Mouse (Mus musculus) midbrain, postnatal 0 days (tissue): ENCODE measurements around the gene Ccdc32. TPM values are rescaled to one million over a fixed set of nuclear protein-coding genes. Genes with fewer than 3 reads are reported as not detected.

Experiments
- ATAC-seq: fragments of 200-750 bp; cut with Nextera tagmentation; 2 replicates; pipeline ENCODE4 v1.8.0; 2017; ENCODE audit warnings: moderate number of reproducible peaks, mild to moderate bottlenecking, moderate TSS enrichment, moderate library complexity; ENCODE audit not compliant: low FRiP score
- DNase-seq: peaks from one replicate; pipeline ENCODE4 v3.0.0-alpha.2; 2015; ENCODE audit warnings: low spot score
- H3K27ac ChIP-seq: fragments of 300-500 bp; sonication (generic); 2 replicates; pipeline ENCODE4 v1.5.1; 2014; ENCODE audit warnings: low read depth, mild to moderate bottlenecking, low read length, mixed read lengths
- H3K27me3 ChIP-seq: fragments of 300-500 bp; sonication (generic); 2 replicates; pipeline ENCODE4 v1.6.1; 2014; ENCODE audit warnings: low read length, control low read depth, mixed read lengths; ENCODE audit not compliant: insufficient read depth
- H3K36me3 ChIP-seq: fragments of 300-500 bp; sonication (generic); 2 replicates; pipeline ENCODE4 v1.6.1; 2014; ENCODE audit warnings: low read length, control low read depth, mixed read lengths; ENCODE audit not compliant: insufficient read depth
- H3K4me1 ChIP-seq: fragments of 300-500 bp; sonication (generic); 2 replicates; pipeline ENCODE4 v1.6.1; 2014; ENCODE audit warnings: mild to moderate bottlenecking, control low read depth, antibody characterized with exemption, low read length, mixed read lengths; ENCODE audit not compliant: insufficient read depth
- H3K4me2 ChIP-seq: fragments of 300-500 bp; sonication (generic); 2 replicates; pipeline ENCODE4 v1.6.1; 2014; ENCODE audit warnings: low read depth, mild to moderate bottlenecking, low read length, mixed read lengths; ENCODE audit not compliant: poor library complexity, severe bottlenecking
- H3K4me3 ChIP-seq: fragments of 300-500 bp; sonication (generic); 2 replicates; pipeline ENCODE4 v1.5.1; 2014; ENCODE audit warnings: low read depth, mild to moderate bottlenecking, low read length, moderate library complexity
- H3K9ac ChIP-seq: fragments of 300-500 bp; sonication (generic); replicated peaks from 2 replicates; pipeline ENCODE4 v1.6.1; 2014; ENCODE audit warnings: mild to moderate bottlenecking, low read length, moderate library complexity, mixed read lengths; ENCODE audit not compliant: poor library complexity, severe bottlenecking
- H3K9me3 ChIP-seq: fragments of 300-500 bp; sonication (generic); 2 replicates; pipeline ENCODE4 v1.6.1; 2016; ENCODE audit warnings: low read length, control low read depth
- CTCF ChIP-seq: IDR thresholded peaks from 2 replicates; pipeline ENCODE4 v1.5.1; 2016; ENCODE audit warnings: antibody characterized with exemption, mild to moderate bottlenecking
- WGBS: fragments of 180-500 bp; shearing (Covaris S2); extraction: QIAGEN DNeasy Blood & Tissue Kit; methylation state at CpG from one replicate; pipeline ENCODE4 v1.1.7; 2014; 5-methylcytosine and 5-hydroxymethylcytosine counted together
- polyA plus RNA-seq: library from polyadenylated mRNA; unstranded; fragments of >200 nt; fragmentation: Nextera tagmentation; extraction: Ambion mirVana; gene quantifications from 2 replicates; pipeline ENCODE4 v1.2.1, GENCODE M21; 2015
- total RNA-seq: library from RNA; depleted of rRNA; stranded (reverse); fragments of >200 nt; gene quantifications from 2 replicates; pipeline ENCODE4 v1.2.3, GENCODE M21; 2014

Gene Ccdc32
- total and polyA plus RNA-seq, 2 experiments from 2014 or later = 26.5 to 49.4 TPM

GRCm38 (mm10) chr2:119032191-119032590 is 3.0 kb upstream of the Ccdc32 start:
- Histone ChIP-seq H3K4me3 (no peak overlapping the region), H3K4me1 (peaks cover 10% of the 10 kb centered on the region; the same call in 1 of the 2 replicates), H3K4me2 (no peak overlapping the region), H3K27ac (no peak overlapping the region), H3K9me3 (no peaks in the 10 kb centered on the region), H3K9ac (no peak overlapping the region), H3K27me3 (no peaks in the 10 kb centered on the region), H3K36me3 (peaks cover 6% of the 10 kb centered on the region)
- TF ChIP-seq CTCF = no peak
- no peak for ATAC-seq
- 68% methylated on average over 4 of the region's 4 CpGs for WGBS
- DNase-seq = no peak

GRCm38 (mm10) chr2:119026951-119027350 is 2.2 kb downstream of the Ccdc32 start:
- no peak for TF ChIP-seq CTCF
- Histone ChIP-seq H3K9me3 (no peaks in the 10 kb centered on the region), H3K9ac (no peak overlapping the region), H3K36me3 (peaks cover 3% of the 10 kb centered on the region; the same call in 1 of the 2 replicates), H3K27ac (no peak overlapping the region), H3K27me3 (no peaks in the 10 kb centered on the region), H3K4me2 (no peak overlapping the region), H3K4me3 (no peak overlapping the region), H3K4me1 (peaks cover 6% of the 10 kb centered on the region; the same call in 1 of the 2 replicates)
- ATAC-seq = no peak
- DNase-seq = no peak
- WGBS = 94% methylated on average over 4 of the region's 4 CpGs

GRCm38 (mm10) chr2:119025239-119025616 is 4.0 kb downstream of the Ccdc32 start:
- Histone ChIP-seq H3K9ac (no peak overlapping the region), H3K27me3 (no peaks in the 10 kb centered on the region), H3K27ac (no peak overlapping the region), H3K4me2 (no peak overlapping the region), H3K4me1 (peaks cover 6% of the 10 kb centered on the region; the same call in 1 of the 2 replicates), H3K4me3 (no peak overlapping the region), H3K36me3 (peaks cover 5% of the 10 kb centered on the region; the same call in 1 of the 2 replicates), H3K9me3 (no peaks in the 10 kb centered on the region)
- ATAC-seq (no peak), DNase-seq (no peak)
- 80% methylated on average over 4 of the region's 4 CpGs for WGBS
- no peak for TF ChIP-seq CTCF

- Histone ChIP-seq H3K27me3 (no peaks in the 10 kb centered on the region), H3K9me3 (no peaks in the 10 kb centered on the region), H3K4me2 (no peak overlapping the region), H3K36me3 (peaks cover 5% of the 10 kb centered on the region; the same call in 1 of the 2 replicates), H3K4me3 (no peak overlapping the region), H3K27ac (no peak overlapping the region), H3K9ac (no peak overlapping the region), H3K4me1 (peaks cover 6% of the 10 kb centered on the region; the same call in 1 of the 2 replicates)
- WGBS = 77% methylated on average over 9 of the region's 9 CpGs
- TF ChIP-seq CTCF = peak; percentile 64
- no peak for ATAC-seq
- DNase-seq = no peak
Measured at GRCm38 (mm10) chr2:119024536-119025238, 4.5 kb downstream of the Ccdc32 start.

GRCm38 (mm10) chr2:119023154-119023660 is 6.0 kb downstream of the Ccdc32 start:
- Histone ChIP-seq H3K4me1 (peaks cover 6% of the 10 kb centered on the region; the same call in 1 of the 2 replicates), H3K4me2 (no peak overlapping the region), H3K27me3 (no peaks in the 10 kb centered on the region), H3K9ac (no peak overlapping the region), H3K36me3 (peaks cover 8% of the 10 kb centered on the region; the same call in 1 of the 2 replicates), H3K27ac (no peak overlapping the region), H3K9me3 (no peaks in the 10 kb centered on the region), H3K4me3 (no peak overlapping the region)
- DNase-seq (no peak), ATAC-seq (no peak)
- WGBS = 94% methylated on average over 6 of the region's 6 CpGs
- no peak for TF ChIP-seq CTCF

- no peak overlapping the region for H3K9ac ChIP-seq
- peaks cover 12% of the 10 kb centered on the region; the same call in 1 of the 2 replicates for H3K36me3 ChIP-seq
- DNase-seq (peak; percentile 53), ATAC-seq (no peak)
- H3K27ac ChIP-seq = no peak overlapping the region
- H3K9me3 ChIP-seq = no peaks in the 10 kb centered on the region
- 26% methylated on average over 4 of the region's 4 CpGs for WGBS
- H3K27me3 ChIP-seq = no peaks in the 10 kb centered on the region
- H3K4me3 ChIP-seq = no peak overlapping the region
- TF ChIP-seq CTCF = no peak
- H3K4me1 ChIP-seq = 0 out of 2 replicates have a peak, but pooled peaks cover 3% of the 10 kb centered on the region
- H3K4me2 ChIP-seq = no peak overlapping the region
Measured at GRCm38 (mm10) chr2:119019538-119019937, 9.7 kb downstream of the Ccdc32 start.
